Mouse (Mus musculus): ENCODE data around the gene 1810013L24Rik. TPM values are rescaled to one million over a fixed set of nuclear protein-coding genes. Genes with fewer than 3 reads are reported as not detected.

1810013L24Rik gene
- 14.6 and 18.1 TPM in 2 replicates for polyA plus RNA-seq (2012; rRNA removed)

DNA sequence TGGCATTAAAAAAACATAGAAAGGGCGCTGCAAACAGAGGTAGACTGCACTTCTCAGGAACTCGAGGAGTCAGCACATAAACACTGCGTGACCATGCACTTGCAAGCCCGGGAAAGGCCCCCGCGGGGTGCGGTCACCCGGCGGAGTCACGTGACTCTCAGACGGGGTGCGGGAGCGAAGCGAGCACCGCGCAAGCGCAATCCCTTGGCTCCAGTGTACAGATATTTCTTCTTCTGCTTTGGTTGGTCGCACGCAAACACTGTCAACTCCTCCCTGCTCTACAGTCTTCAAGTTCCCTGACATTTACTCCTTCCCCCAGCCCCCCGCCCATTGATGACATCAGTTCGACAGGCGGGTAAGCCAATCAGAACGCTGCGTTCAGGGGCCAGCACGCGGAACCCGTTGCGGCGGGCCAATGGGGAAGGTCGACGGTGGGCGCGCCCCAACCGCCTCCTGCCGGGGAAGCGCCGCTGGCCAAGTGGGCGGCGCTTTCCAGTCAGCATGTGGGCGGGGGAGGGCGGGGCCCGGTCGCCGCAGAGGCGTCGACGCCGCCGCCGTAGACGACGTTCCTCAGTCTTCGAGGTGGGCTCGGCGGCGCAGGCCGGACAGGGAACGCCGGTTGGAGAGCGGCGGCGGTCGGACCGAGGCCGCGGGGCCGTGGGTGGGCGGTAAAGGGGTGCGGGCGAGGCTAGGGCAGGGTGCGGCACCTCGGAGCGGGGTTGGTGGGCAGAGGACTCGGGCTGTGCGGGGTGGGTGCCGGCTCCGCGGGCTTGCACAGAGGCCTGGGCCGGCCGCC, at the start of gene 1810013L24Rik:
1810013L24Rik (plus strand) TSS at position 537 of the 796 bp plus-strand sequence.

DNA sequence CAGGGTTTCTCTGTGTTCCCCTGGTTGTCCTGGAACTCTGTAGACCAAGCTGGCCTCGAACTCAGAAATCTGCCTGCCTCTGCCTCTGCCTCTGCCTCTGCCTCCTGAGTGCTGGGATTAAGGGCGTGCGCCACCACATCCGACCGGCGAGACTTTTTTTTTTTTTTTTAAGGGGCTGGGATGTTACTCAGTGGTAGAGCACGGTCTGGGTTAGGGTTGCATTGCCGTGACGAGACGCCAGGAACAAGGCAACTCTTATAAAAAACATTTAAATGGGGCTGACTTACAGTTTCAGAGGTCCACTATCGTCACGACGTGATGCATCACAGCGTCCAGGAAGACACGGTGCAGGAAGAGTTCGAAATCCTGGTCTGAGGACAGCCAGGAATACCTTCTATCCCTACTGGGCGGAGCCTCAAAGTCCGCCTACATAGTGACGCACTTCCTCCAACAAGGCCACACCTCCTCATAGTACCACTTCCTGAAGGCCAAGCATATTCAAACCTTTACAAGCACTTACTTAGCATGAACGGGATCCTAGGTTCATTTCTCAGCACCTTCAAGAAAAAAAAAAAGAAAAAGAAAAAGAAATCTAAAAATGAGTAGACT, 37.8 kb upstream of the 1810013L24Rik start, which contains the start of gene Usp7:
Usp7 (minus strand) TSS at position 360 of the 609 bp plus-strand sequence.

Other genes with a start within 250 kb of the 1810013L24Rik start
- gene Pmm2, start 192.4 kb upstream of the 1810013L24Rik start, polyA plus RNA-seq (2012; rRNA removed) = 20.4 and 25.1 TPM in 2 replicates
- gene Tmem186, start 192.4 kb upstream of the 1810013L24Rik start, polyA plus RNA-seq (2012; rRNA removed) = 6.8 and 8.4 TPM in 2 replicates
- gene Carhsp1, start 157.9 kb upstream of the 1810013L24Rik start, polyA plus RNA-seq (2012; rRNA removed) = 32.7 and 39.8 TPM in 2 replicates
- gene Gm5767, start 149.3 kb upstream of the 1810013L24Rik start, polyA plus RNA-seq (2012; rRNA removed) = 0.08 TPM in 1 of 2 replicates, not detected in the other
- gene Usp7, start 37.8 kb upstream of the 1810013L24Rik start, polyA plus RNA-seq (2012; rRNA removed) = 55.5 and 63.2 TPM in 2 replicates

Measured in liver, embryonic 14 days (tissue).